Mouse (Mus musculus): ENCODE measurements around the gene Fbxo30.

- TF ChIP-seq CTCF (IDR thresholded peaks at IDR 0.05; ENCODE audit: low read depth) (no peak), EP300 (IDR thresholded peaks at IDR 0.05; ENCODE audit: low read depth) (no peak)
These were observed 17.3 kb downstream of the Fbxo30 start for GRCm38 (mm10) chr10:11298418-11298817.
